In genomic region chr13:116309584-116310462, GRCm38 (mm10) we compare ENCODE assay signal across 9 mouse cellular contexts. TPM values are rescaled to one million over a fixed set of nuclear protein-coding genes. Genes with fewer than 3 reads are reported as not detected.
DNase-seq lines count a peak whose midpoint lies in the region; ATAC-seq lines count a peak whose summit lies in the region.
"Had no signal": no experiment of that assay in that cellular context is flagged by ENCODE, and none has a peak within 500 bp of the region (broad histone marks: within the 10 kb centered on the region; RNA-seq: fewer than 3 reads in every experiment).

TSS of gene Isl1 (minus strand) at chr13:116309689.

- peak; percentile 30 for DNase-seq in ovary, adult 18-20 months (ENCODE audit: low spot score)
- no peak for DNase-seq in ovary, postnatal 10 days (ENCODE audit: low spot score)
- DNase-seq in embryo, embryonic 9.5 days (ENCODE audit: extremely low spot score), result peak; percentile 85
- DNase-seq in heart, adult 8-10 months (ENCODE audit: low spot score), result peak; percentile 3
- peak; percentile 74 for DNase-seq in kidney, postnatal 10 days
- DNase-seq in lung, postnatal 4 days, result peak; percentile 62 to 84
- peak; percentile 46 for DNase-seq in right cerebral cortex, postnatal 25 days

- no peak for ATAC-seq in inflammation-experienced regulatory T-cells, adult 6 months

RNA-seq across cellular contexts. Expression of gene Isl1, which starts in this region (rescaled TPM):
- total RNA-seq in heart, adult 8-10 months (2022), result under 1 TPM in 1 of 4 experiments, not detected in 3; 0.16 TPM
- not detected for polyA plus RNA-seq in inflammation-experienced regulatory T-cells, adult 6 months (2017; shearing (Covaris generic))
- total RNA-seq: neutrophil, adult 5-6 weeks had no signal

Comparison
In these comparisons a context has a peak if more than half of its experiments do, and no peak if none do; other contexts are left out.
1. Peak in DNase-seq in heart, adult 8-10 months; RNA of the gene not detected or under 1 TPM.